Mouse (Mus musculus) hindbrain, postnatal 0 days (tissue): ENCODE data around the gene Rpa2. TPM values are rescaled to one million over a fixed set of nuclear protein-coding genes. Genes with fewer than 3 reads are reported as not detected.

Experiments used
- ATAC-seq: fragments of 200-750 bp; cut with Nextera tagmentation; 2 replicates; pipeline ENCODE4 v1.8.0; 2017; ENCODE audit warnings: mild to moderate bottlenecking, moderate TSS enrichment, moderate library complexity
- DNase-seq: peaks from one replicate; pipeline ENCODE4 v3.0.0-alpha.2; 2015; ENCODE audit warnings: low spot score
- H3K27ac ChIP-seq: fragments of 300-500 bp; sonication (generic); 2 replicates; pipeline ENCODE4 v1.5.1; 2014; ENCODE audit warnings: mild to moderate bottlenecking
- H3K27me3 ChIP-seq: fragments of 300-500 bp; sonication (generic); 2 replicates; pipeline ENCODE4 v1.6.1; 2014; ENCODE audit warnings: low read length, mixed read lengths; ENCODE audit not compliant: insufficient read depth
- H3K36me3 ChIP-seq: fragments of 300-500 bp; sonication (generic); 2 replicates; pipeline ENCODE4 v1.6.1; 2014; ENCODE audit warnings: low read length, mixed read lengths; ENCODE audit not compliant: insufficient read depth
- H3K4me1 ChIP-seq: fragments of 300-500 bp; sonication (generic); 2 replicates; pipeline ENCODE4 v1.6.1; 2014; ENCODE audit warnings: antibody characterized with exemption, low read length, mixed read lengths; ENCODE audit not compliant: insufficient read depth
- H3K4me2 ChIP-seq: fragments of 300-500 bp; sonication (generic); 2 replicates; pipeline ENCODE4 v1.6.1; 2014; ENCODE audit warnings: low read depth, mild to moderate bottlenecking, low read length, moderate library complexity, mixed read lengths
- H3K4me3 ChIP-seq: fragments of 300-500 bp; sonication (generic); 2 replicates; pipeline ENCODE4 v1.5.1; 2014; ENCODE audit warnings: low read length
- H3K9ac ChIP-seq: fragments of 300-500 bp; sonication (generic); replicated peaks from 2 replicates; pipeline ENCODE4 v1.6.1; 2014; ENCODE audit warnings: mild to moderate bottlenecking, low read length, moderate library complexity, mixed read lengths
- H3K9me3 ChIP-seq: fragments of 300-500 bp; sonication (generic); 2 replicates; pipeline ENCODE4 v1.6.1; 2016; ENCODE audit warnings: low read length, mixed read lengths
- CTCF ChIP-seq: IDR thresholded peaks from 2 replicates; pipeline ENCODE4 v1.5.1; 2016; ENCODE audit warnings: antibody characterized with exemption, control low read depth, low read depth
- WGBS: fragments of 180-500 bp; shearing (Covaris S2); extraction: QIAGEN DNeasy Blood & Tissue Kit; methylation state at CpG from one replicate; pipeline ENCODE4 v1.1.7; 2014; 5-methylcytosine and 5-hydroxymethylcytosine counted together
- polyA plus RNA-seq: library from polyadenylated mRNA; unstranded; fragments of >200 nt; fragmentation: Nextera tagmentation; extraction: Ambion mirVana; gene quantifications from 2 replicates; pipeline ENCODE4 v1.2.1, GENCODE M21; 2015
- total RNA-seq: library from RNA; depleted of rRNA; stranded (reverse); fragments of >200 nt; gene quantifications from 2 replicates; pipeline ENCODE4 v1.2.3, GENCODE M21; 2014; rRNA removed

Gene Rpa2
- total and polyA plus RNA-seq, 2 experiments from 2014 or later = 31.9 to 37.5 TPM

- DNase-seq (peak; percentile 55), ATAC-seq (0 out of 2 replicates have a peak, but pooled peaks have one; percentile 29)
- Histone ChIP-seq H3K4me3 (no peak overlapping the region), H3K4me1 (no peaks in the 10 kb centered on the region), H3K27me3 (no peaks in the 10 kb centered on the region), H3K36me3 (peaks cover 19% of the 10 kb centered on the region; the same call in 1 of the 2 replicates), H3K9ac (no peak overlapping the region), H3K9me3 (no peaks in the 10 kb centered on the region), H3K4me2 (no peak overlapping the region), H3K27ac (no peak overlapping the region)
- TF ChIP-seq CTCF = peak; percentile 73
- 70% methylated on average over 8 of the region's 8 CpGs for WGBS
These were observed 55.7 kb downstream of the Rpa2 start for GRCm38 (mm10) chr4:132823614-132824366.

Other genes starting within 250 kb of the Rpa2 start
- gene Atpif1, start 234.7 kb upstream of the Rpa2 start, total RNA-seq = 341 and 518 TPM in 2 replicates
- 1,637 and 1,748 TPM in 2 replicates for gene Atpif1, start 234.7 kb upstream of the Rpa2 start, polyA plus RNA-seq
- 64.6 and 95.5 TPM in 2 replicates for gene Dnajc8, start 232.8 kb upstream of the Rpa2 start, total RNA-seq
- 142 and 162 TPM in 2 replicates for gene Dnajc8, start 232.8 kb upstream of the Rpa2 start, polyA plus RNA-seq
- gene Ptafr, start 204.3 kb upstream of the Rpa2 start, total RNA-seq = 0.32 and 0.63 TPM in 2 replicates
- gene Ptafr, start 204.3 kb upstream of the Rpa2 start, polyA plus RNA-seq = 0.61 and 0.64 TPM in 2 replicates
- 16.4 and 18.7 TPM in 2 replicates for gene Eya3, start 129.3 kb upstream of the Rpa2 start, total RNA-seq
- 7.4 and 8.3 TPM in 2 replicates for gene Eya3, start 129.3 kb upstream of the Rpa2 start, polyA plus RNA-seq
- 5.6 and 6.2 TPM in 2 replicates for gene Xkr8, start 35.8 kb upstream of the Rpa2 start, total RNA-seq
- gene Xkr8, start 35.8 kb upstream of the Rpa2 start, polyA plus RNA-seq = 5.0 and 7.3 TPM in 2 replicates
- gene Smpdl3b, start 11.1 kb upstream of the Rpa2 start, total RNA-seq = 0.47 and 1.0 TPM in 2 replicates
- 0.98 and 1.4 TPM in 2 replicates for gene Smpdl3b, start 11.1 kb upstream of the Rpa2 start, polyA plus RNA-seq
- 0.78 and 0.79 TPM in 2 replicates for gene Themis2, start 28.1 kb downstream of the Rpa2 start, total RNA-seq
- gene Themis2, start 28.1 kb downstream of the Rpa2 start, polyA plus RNA-seq = 0.28 and 0.35 TPM in 2 replicates
- 47.3 and 55.8 TPM in 2 replicates for gene Ppp1r8, start 74.8 kb downstream of the Rpa2 start, total RNA-seq
- 41.5 and 42.8 TPM in 2 replicates for gene Ppp1r8, start 74.8 kb downstream of the Rpa2 start, polyA plus RNA-seq
- gene Stx12, start 116.2 kb downstream of the Rpa2 start, total RNA-seq = 107 TPM in 2 replicates
- 136 and 137 TPM in 2 replicates for gene Stx12, start 116.2 kb downstream of the Rpa2 start, polyA plus RNA-seq
- 17.3 and 18.4 TPM in 2 replicates for gene Fam76a, start 154.2 kb downstream of the Rpa2 start, total RNA-seq
- 28.3 and 34.5 TPM in 2 replicates for gene Fam76a, start 154.2 kb downstream of the Rpa2 start, polyA plus RNA-seq
- gene Fgr, start 205.8 kb downstream of the Rpa2 start, total RNA-seq = 0.07 and 0.73 TPM in 2 replicates
- 0.19 and 0.39 TPM in 2 replicates for gene Fgr, start 205.8 kb downstream of the Rpa2 start, polyA plus RNA-seq
- 88.2 and 106 TPM in 2 replicates for gene Ahdc1, start 242.9 kb downstream of the Rpa2 start, total RNA-seq
- gene Ahdc1, start 242.9 kb downstream of the Rpa2 start, polyA plus RNA-seq = 9.7 and 10.8 TPM in 2 replicates